Mouse (Mus musculus): Measurements from ENCODE around the gene Dctn2. TPM values are rescaled to one million over a fixed set of nuclear protein-coding genes. Genes with fewer than 3 reads are reported as not detected.
A peak's percentile ranks its signal among the peaks of the same experiment; 100 is the strongest.

Dctn2 gene
- polyA plus RNA-seq, 1 experiment from 2014 or later = 206 TPM

- Histone ChIP-seq H3K4me1 (ENCODE audit: control insufficient read depth, insufficient read depth, low read length) (peaks cover 32% of the 10 kb centered on the region), H3K27me3 (ENCODE audit: control insufficient read depth, insufficient read depth, low read length) (no peaks in the 10 kb centered on the region), H3K9ac (ENCODE audit: low read length) (no peak overlapping the region), H3K4me2 (no peak overlapping the region), H3K4me3 (ENCODE audit: low read depth, low read length) (no peak overlapping the region), H3K36me3 (ENCODE audit: control insufficient read depth, insufficient read depth, low read length) (peaks cover 32% of the 10 kb centered on the region), H3K9me3 (ENCODE audit: control insufficient read depth, low read length) (no peaks in the 10 kb centered on the region), H3K27ac (ENCODE audit: low read depth, low read length) (no peak overlapping the region)
- no peak for ATAC-seq (ENCODE audit: low FRiP score)
- no peak for DNase-seq (ENCODE audit: low spot score, missing footprints)
- 65% methylated on average over 10 of the region's 11 CpGs for WGBS
These were observed 18.7 kb downstream of the Dctn2 start for GRCm38 (mm10) chr10:127284724-127285500.

- no peak overlapping the region for H3K4me2 ChIP-seq
- ATAC-seq (ENCODE audit: low FRiP score) = no peak
These were observed 19.5 kb downstream of the Dctn2 start for GRCm38 (mm10) chr10:127285644-127286043.

GRCm38 (mm10) chr10:127286194-127286593, 20.0 kb downstream of the Dctn2 start:
- ATAC-seq (ENCODE audit: low FRiP score) (no peak), DNase-seq (ENCODE audit: low spot score, missing footprints) (no peak)
- peak overlapping the region; percentile 93; the same call in 1 of the 2 replicates for H3K4me2 ChIP-seq
- H3K4me1 ChIP-seq (ENCODE audit: control insufficient read depth, insufficient read depth, low read length) = peaks cover 32% of the 10 kb centered on the region
- no peak overlapping the region for H3K27ac ChIP-seq (ENCODE audit: low read depth, low read length)
- peak overlapping the region; percentile 27; the same call in 1 of the 2 replicates for H3K9ac ChIP-seq (ENCODE audit: low read length)
- H3K27me3 ChIP-seq (ENCODE audit: control insufficient read depth, insufficient read depth, low read length) = no peaks in the 10 kb centered on the region
- no peak overlapping the region for H3K4me3 ChIP-seq (ENCODE audit: low read depth, low read length)
- H3K9me3 ChIP-seq (ENCODE audit: control insufficient read depth, low read length) = no peaks in the 10 kb centered on the region
- peaks cover 32% of the 10 kb centered on the region for H3K36me3 ChIP-seq (ENCODE audit: control insufficient read depth, insufficient read depth, low read length)
- 85% methylated on average over 7 of the region's 7 CpGs for WGBS

More at GRCm38 (mm10) chr10:127285644-127286043, 19.5 kb downstream of the Dctn2 start:
- Histone ChIP-seq H3K36me3 (ENCODE audit: control insufficient read depth, insufficient read depth, low read length) (peaks cover 32% of the 10 kb centered on the region), H3K27me3 (ENCODE audit: control insufficient read depth, insufficient read depth, low read length) (no peaks in the 10 kb centered on the region), H3K4me3 (ENCODE audit: low read depth, low read length) (no peak overlapping the region), H3K9ac (ENCODE audit: low read length) (no peak overlapping the region), H3K9me3 (ENCODE audit: control insufficient read depth, low read length) (no peaks in the 10 kb centered on the region), H3K27ac (ENCODE audit: low read depth, low read length) (no peak overlapping the region), H3K4me1 (ENCODE audit: control insufficient read depth, insufficient read depth, low read length) (peaks cover 32% of the 10 kb centered on the region)
- no peak for DNase-seq (ENCODE audit: low spot score, missing footprints)
- 75% methylated on average over 13 of the region's 13 CpGs for WGBS

DNA sequence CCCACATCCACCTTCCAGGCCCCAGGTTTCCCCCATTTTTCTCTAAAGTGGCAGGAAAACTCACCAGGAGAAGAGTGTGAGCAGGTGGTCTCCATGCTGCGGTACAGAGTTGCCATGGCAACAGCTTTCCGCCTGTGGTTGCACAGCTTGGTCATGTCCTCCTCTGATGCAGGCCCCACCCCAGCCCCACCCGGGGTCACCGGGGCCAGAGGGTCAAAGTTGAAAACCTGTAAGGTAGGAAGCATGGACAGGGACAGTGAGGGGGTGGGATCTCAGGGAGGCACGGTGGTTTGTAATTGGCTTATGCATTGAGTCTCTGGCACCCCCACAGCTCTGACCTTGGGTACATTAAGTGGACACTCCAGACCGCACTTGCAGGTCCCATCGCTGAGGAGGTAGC, 20.6 kb downstream of the Dctn2 start:
- DNase-seq (ENCODE audit: low spot score, missing footprints) (no peak), ATAC-seq (ENCODE audit: low FRiP score) (no peak)
- peak overlapping the region; percentile 85; the same call in 1 of the 2 replicates for H3K9ac ChIP-seq (ENCODE audit: low read length)
- WGBS = 52% methylated on average over 7 of the region's 7 CpGs
- no peak overlapping the region; the same call in 1 of the 2 replicates for H3K27ac ChIP-seq (ENCODE audit: low read depth, low read length)
- H3K4me2 ChIP-seq = peak overlapping the region; percentile 93
- peak overlapping the region; percentile 64; the same call in 1 of the 2 replicates for H3K4me3 ChIP-seq (ENCODE audit: low read depth, low read length)
- H3K36me3 ChIP-seq (ENCODE audit: control insufficient read depth, insufficient read depth, low read length) = peaks cover 27% of the 10 kb centered on the region
- no peaks in the 10 kb centered on the region for H3K27me3 ChIP-seq (ENCODE audit: control insufficient read depth, insufficient read depth, low read length)
- H3K9me3 ChIP-seq (ENCODE audit: control insufficient read depth, low read length) = no peaks in the 10 kb centered on the region
- H3K4me1 ChIP-seq (ENCODE audit: control insufficient read depth, insufficient read depth, low read length) = peaks cover 36% of the 10 kb centered on the region

GRCm38 (mm10) chr10:127287271-127287935, 21.2 kb downstream of the Dctn2 start:
- DNase-seq (ENCODE audit: low spot score, missing footprints) (no peak), ATAC-seq (ENCODE audit: low FRiP score) (no peak)
- Histone ChIP-seq H3K9ac (ENCODE audit: low read length) (peak overlapping the region; percentile 85), H3K4me2 (peak overlapping the region; percentile 93), H3K4me1 (ENCODE audit: control insufficient read depth, insufficient read depth, low read length) (peaks cover 43% of the 10 kb centered on the region), H3K36me3 (ENCODE audit: control insufficient read depth, insufficient read depth, low read length) (peaks cover 23% of the 10 kb centered on the region), H3K27me3 (ENCODE audit: control insufficient read depth, insufficient read depth, low read length) (no peaks in the 10 kb centered on the region), H3K27ac (ENCODE audit: low read depth, low read length) (peak overlapping the region; percentile 97; the same call in 1 of the 2 replicates), H3K4me3 (ENCODE audit: low read depth, low read length) (peak overlapping the region; percentile 64), H3K9me3 (ENCODE audit: control insufficient read depth, low read length) (no peaks in the 10 kb centered on the region)
- 76% methylated on average over 15 of the region's 15 CpGs for WGBS

DNA sequence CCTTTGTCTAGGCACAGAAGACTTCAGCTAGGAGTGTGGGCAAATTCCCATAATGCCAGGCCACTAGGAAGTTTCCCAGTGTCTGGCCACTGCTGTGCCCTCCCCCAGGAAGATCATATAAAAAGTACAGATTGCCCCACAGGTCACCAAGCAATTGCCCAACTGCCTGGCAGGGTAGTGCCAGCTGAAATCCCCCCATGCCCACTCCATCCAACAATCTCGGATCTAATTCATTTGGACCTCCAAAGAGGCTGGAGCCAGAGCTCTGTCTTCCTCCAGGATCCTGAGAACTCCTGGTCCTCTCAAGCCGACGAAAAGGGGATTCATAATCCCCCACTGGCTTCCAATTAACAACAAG, 21.7 kb downstream of the Dctn2 start:
- peak overlapping the region; percentile 97 for H3K27ac ChIP-seq (ENCODE audit: low read depth, low read length)
- peak overlapping the region; percentile 64 for H3K4me3 ChIP-seq (ENCODE audit: low read depth, low read length)
- no peak for ATAC-seq (ENCODE audit: low FRiP score)
- peaks cover 45% of the 10 kb centered on the region for H3K4me1 ChIP-seq (ENCODE audit: control insufficient read depth, insufficient read depth, low read length)
- H3K36me3 ChIP-seq (ENCODE audit: control insufficient read depth, insufficient read depth, low read length) = peaks cover 18% of the 10 kb centered on the region
- no peak for DNase-seq (ENCODE audit: low spot score, missing footprints)
- no peaks in the 10 kb centered on the region for H3K9me3 ChIP-seq (ENCODE audit: control insufficient read depth, low read length)
- H3K9ac ChIP-seq (ENCODE audit: low read length) = peak overlapping the region; percentile 85
- peak overlapping the region; percentile 93 for H3K4me2 ChIP-seq
- no peaks in the 10 kb centered on the region for H3K27me3 ChIP-seq (ENCODE audit: control insufficient read depth, insufficient read depth, low read length)
- 2% methylated on average over 3 of the region's 3 CpGs for WGBS

- H3K4me3 ChIP-seq (ENCODE audit: low read depth, low read length) = peak overlapping the region; percentile 64
- H3K9ac ChIP-seq (ENCODE audit: low read length) = peak overlapping the region; percentile 85
- no peak for DNase-seq (ENCODE audit: low spot score, missing footprints)
- no peaks in the 10 kb centered on the region for H3K9me3 ChIP-seq (ENCODE audit: control insufficient read depth, low read length)
- peak overlapping the region; percentile 97 for H3K27ac ChIP-seq (ENCODE audit: low read depth, low read length)
- 1% methylated on average over 17 of the region's 28 CpGs for WGBS
- H3K4me1 ChIP-seq (ENCODE audit: control insufficient read depth, insufficient read depth, low read length) = peaks cover 45% of the 10 kb centered on the region
- H3K4me2 ChIP-seq = peak overlapping the region; percentile 93
- no peaks in the 10 kb centered on the region for H3K27me3 ChIP-seq (ENCODE audit: control insufficient read depth, insufficient read depth, low read length)
- ATAC-seq (ENCODE audit: low FRiP score) = peak; percentile 18; the same call in 1 of the 2 replicates
- H3K36me3 ChIP-seq (ENCODE audit: control insufficient read depth, insufficient read depth, low read length) = peaks cover 15% of the 10 kb centered on the region
These were observed 22.2 kb downstream of the Dctn2 start for GRCm38 (mm10) chr10:127288328-127288799.

- Histone ChIP-seq H3K27ac (ENCODE audit: low read depth, low read length) (peak within 1 kb of the TSS; percentile 97), H3K36me3 (ENCODE audit: control insufficient read depth, insufficient read depth, low read length) (peaks cover 11% of the 10 kb centered on the region; the same call in 1 of the 2 replicates), H3K4me2 (peak within 1 kb of the TSS; percentile 93), H3K9me3 (ENCODE audit: control insufficient read depth, low read length) (no peaks in the 10 kb centered on the region), H3K4me3 (ENCODE audit: low read depth, low read length) (peak within 1 kb of the TSS; percentile 64), H3K4me1 (ENCODE audit: control insufficient read depth, insufficient read depth, low read length) (peaks cover 45% of the 10 kb centered on the region), H3K27me3 (ENCODE audit: control insufficient read depth, insufficient read depth, low read length) (no peaks in the 10 kb centered on the region), H3K9ac (ENCODE audit: low read length) (peak within 1 kb of the TSS; percentile 85)
- WGBS = 0% methylated on average over 49 of the region's 65 CpGs
- peak; percentile 31 for ATAC-seq (ENCODE audit: low FRiP score)
- peak; percentile 99 for DNase-seq (ENCODE audit: low spot score, missing footprints)
These were observed 22.8 kb downstream of the Dctn2 start, which contains the start of gene Mbd6 for GRCm38 (mm10) chr10:127288800-127289572. Mbd6 (minus strand) TSS chr10:127289018.

All from midbrain, embryonic 11.5 days (tissue).